7 mouse cellular contexts compared by ENCODE assay signal in the genomic region with DNA sequence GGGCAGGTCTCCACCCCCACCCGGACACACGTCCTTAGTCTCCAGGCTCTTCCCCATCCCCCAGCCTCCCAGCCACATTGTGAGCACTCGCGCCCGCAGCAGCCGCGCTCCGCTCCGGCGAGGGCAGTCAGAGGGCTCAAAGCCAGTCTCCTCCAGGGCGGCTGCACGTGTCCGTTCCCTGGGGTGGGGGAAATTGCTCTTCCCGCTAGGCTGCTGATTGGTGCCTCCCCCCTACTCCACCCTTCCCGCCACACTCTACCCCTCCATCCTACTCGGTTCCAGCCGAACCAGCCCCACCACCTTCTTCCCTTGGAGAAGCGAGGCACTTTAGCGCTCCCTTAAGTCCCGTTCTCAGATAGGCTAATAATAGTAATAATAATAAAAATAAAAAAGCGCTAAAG. TPM values are rescaled to one million over a fixed set of nuclear protein-coding genes. Genes with fewer than 3 reads are reported as not detected.
DNase-seq lines count a peak whose midpoint lies in the region; ATAC-seq and TF ChIP-seq lines count a peak whose summit lies in the region.

No protein-coding gene starts in this region.

- 0 out of 2 replicates have a peak, but pooled peaks cover 4% of the 10 kb centered on the region for H3K4me1 ChIP-seq in intestine, postnatal 0 days (replicated peaks; ENCODE audit: control insufficient read depth, insufficient read depth, low read length)
- no peaks in the 10 kb centered on the region for H3K4me1 ChIP-seq in limb, embryonic 14.5 days (ENCODE audit: control insufficient read depth, insufficient read depth, low read length)
- peaks cover 14% of the 10 kb centered on the region for H3K4me1 ChIP-seq in midbrain, embryonic 15.5 days

- TF ChIP-seq CTCF in intestine, postnatal 0 days (IDR thresholded peaks at IDR 0.05; ENCODE audit: low read depth), result no peak

- no peak overlapping the region for H3K27ac ChIP-seq in intestine, postnatal 0 days (ENCODE audit: low read depth, low read length)
- H3K27ac ChIP-seq in limb, embryonic 14.5 days (replicated peaks; ENCODE audit: low read depth, low read length), result peak overlapping the region; percentile 96
- H3K27ac ChIP-seq in midbrain, embryonic 15.5 days, result peak overlapping the region; percentile 93

- H3K36me3 ChIP-seq in intestine, postnatal 0 days (ENCODE audit: control insufficient read depth, insufficient read depth), result no peaks in the 10 kb centered on the region
- no peaks in the 10 kb centered on the region for H3K36me3 ChIP-seq in limb, embryonic 14.5 days (ENCODE audit: control insufficient read depth, insufficient read depth, low read length)
- no peaks in the 10 kb centered on the region for H3K36me3 ChIP-seq in midbrain, embryonic 15.5 days (replicated peaks)
- no peaks in the 10 kb centered on the region for H3K36me3 ChIP-seq in splenic B cell, adult 2 months (ENCODE audit: control insufficient read depth, insufficient read depth, low read length, poor library complexity, severe bottlenecking)

- DNase-seq in brain, adult 2 months (ENCODE audit: low read depth, low spot score), result peak; percentile 70
- peak; percentile 91 for DNase-seq in embryo, embryonic 9.5 days (ENCODE audit: extremely low spot score)
- peak; percentile 99 for DNase-seq in heart, adult 11 months
- DNase-seq in limb, embryonic 14.5 days (ENCODE audit: low spot score), result peak; percentile 70
- DNase-seq in splenic B cell, adult 2 months (ENCODE audit: low read depth, low spot score), result peak; percentile 53

- ATAC-seq in intestine, postnatal 0 days, result peak; percentile 46
- peak; percentile 64 for ATAC-seq in limb, embryonic 14.5 days (ENCODE audit: low FRiP score, low read depth)
- ATAC-seq in midbrain, embryonic 15.5 days (replicated peaks), result peak; percentile 73

- 0% methylated on average over 21 of the region's 21 CpGs for WGBS in intestine, postnatal 0 days
- under 1% methylated on average over 21 of the region's 21 CpGs for WGBS in limb, embryonic 14.5 days
- WGBS in midbrain, embryonic 15.5 days, result under 1% methylated on average over 21 of the region's 21 CpGs

- no peak for TF ChIP-seq POLR2A in limb, embryonic 14.5 days (IDR thresholded peaks at IDR 0.05; ENCODE audit: borderline replicate concordance, extremely low read depth, insufficient read depth, insufficient read length)

- H3K27me3 ChIP-seq in intestine, postnatal 0 days (replicated peaks; ENCODE audit: control insufficient read depth, insufficient read depth, low read length), result peaks cover 27% of the 10 kb centered on the region
- no peaks in the 10 kb centered on the region for H3K27me3 ChIP-seq in limb, embryonic 14.5 days (ENCODE audit: control insufficient read depth, insufficient read depth, low read length)
- H3K27me3 ChIP-seq in midbrain, embryonic 15.5 days (replicated peaks), result peaks cover 3% of the 10 kb centered on the region; the same call in 1 of the 2 replicates
- no peaks in the 10 kb centered on the region for H3K27me3 ChIP-seq in splenic B cell, adult 2 months (ENCODE audit: control insufficient read depth, insufficient read depth, low read length, poor library complexity, severe bottlenecking)

- peak overlapping the region; percentile 50; the same call in 1 of the 2 replicates for H3K9ac ChIP-seq in intestine, postnatal 0 days (ENCODE audit: low read depth, low read length)
- H3K9ac ChIP-seq in limb, embryonic 14.5 days (ENCODE audit: low read depth, low read length, severe bottlenecking), result peak overlapping the region; percentile 87
- peak overlapping the region; percentile 79 for H3K9ac ChIP-seq in midbrain, embryonic 15.5 days

- H3K4me2 ChIP-seq in intestine, postnatal 0 days (replicated peaks; ENCODE audit: low read depth), result peak overlapping the region; percentile 99
- H3K4me2 ChIP-seq in limb, embryonic 14.5 days (replicated peaks; ENCODE audit: low read depth, low read length, severe bottlenecking), result peak overlapping the region; percentile 89
- H3K4me2 ChIP-seq in midbrain, embryonic 15.5 days, result peak overlapping the region; percentile 99

- no peaks in the 10 kb centered on the region for H3K9me3 ChIP-seq in intestine, postnatal 0 days (ENCODE audit: control insufficient read depth)
- no peaks in the 10 kb centered on the region for H3K9me3 ChIP-seq in limb, embryonic 14.5 days (ENCODE audit: control insufficient read depth, low read length)
- H3K9me3 ChIP-seq in midbrain, embryonic 15.5 days, result no peaks in the 10 kb centered on the region

- peak overlapping the region; percentile 67 for H3K4me3 ChIP-seq in intestine, postnatal 0 days (ENCODE audit: low read depth, low read length)
- H3K4me3 ChIP-seq in limb, embryonic 14.5 days (replicated peaks; ENCODE audit: low read length), result peak overlapping the region; percentile 87
- H3K4me3 ChIP-seq in midbrain, embryonic 15.5 days, result peak overlapping the region; percentile 95

RNA-seq across cellular contexts. Expression of a gene that starts 0.8 kb away (rescaled TPM):
- 0.13 and 0.26 TPM in 2 replicates for polyA plus RNA-seq in intestine, postnatal 0 days (2015; fragmentation: Nextera tagmentation; extraction: Ambion mirVana)
- polyA plus RNA-seq in limb, embryonic 14.5 days (2012; rRNA removed), result 4.8 and 6.1 TPM in 2 replicates
- polyA plus RNA-seq in limb, embryonic 14.5 days (2014; fragmentation: Nextera tagmentation; extraction: Ambion mirVana), result 3.0 and 4.1 TPM in 2 replicates
- polyA plus RNA-seq in midbrain, embryonic 15.5 days (2015; fragmentation: Nextera tagmentation; extraction: Ambion mirVana), result 2.2 and 2.7 TPM in 2 replicates
